Mouse (Mus musculus) c-Kit-positive CD71-positive TER-119-negative erythroid progenitor cells, embryonic 14.5 days (primary cell): ENCODE data around the gene Kcnk4.

ENCODE experiments used
- DNase-seq: peaks from one replicate; pipeline ENCODE4 v3.0.0-alpha.2; 2013; ENCODE audit warnings: low read depth

The Kcnk4 gene

DNA sequence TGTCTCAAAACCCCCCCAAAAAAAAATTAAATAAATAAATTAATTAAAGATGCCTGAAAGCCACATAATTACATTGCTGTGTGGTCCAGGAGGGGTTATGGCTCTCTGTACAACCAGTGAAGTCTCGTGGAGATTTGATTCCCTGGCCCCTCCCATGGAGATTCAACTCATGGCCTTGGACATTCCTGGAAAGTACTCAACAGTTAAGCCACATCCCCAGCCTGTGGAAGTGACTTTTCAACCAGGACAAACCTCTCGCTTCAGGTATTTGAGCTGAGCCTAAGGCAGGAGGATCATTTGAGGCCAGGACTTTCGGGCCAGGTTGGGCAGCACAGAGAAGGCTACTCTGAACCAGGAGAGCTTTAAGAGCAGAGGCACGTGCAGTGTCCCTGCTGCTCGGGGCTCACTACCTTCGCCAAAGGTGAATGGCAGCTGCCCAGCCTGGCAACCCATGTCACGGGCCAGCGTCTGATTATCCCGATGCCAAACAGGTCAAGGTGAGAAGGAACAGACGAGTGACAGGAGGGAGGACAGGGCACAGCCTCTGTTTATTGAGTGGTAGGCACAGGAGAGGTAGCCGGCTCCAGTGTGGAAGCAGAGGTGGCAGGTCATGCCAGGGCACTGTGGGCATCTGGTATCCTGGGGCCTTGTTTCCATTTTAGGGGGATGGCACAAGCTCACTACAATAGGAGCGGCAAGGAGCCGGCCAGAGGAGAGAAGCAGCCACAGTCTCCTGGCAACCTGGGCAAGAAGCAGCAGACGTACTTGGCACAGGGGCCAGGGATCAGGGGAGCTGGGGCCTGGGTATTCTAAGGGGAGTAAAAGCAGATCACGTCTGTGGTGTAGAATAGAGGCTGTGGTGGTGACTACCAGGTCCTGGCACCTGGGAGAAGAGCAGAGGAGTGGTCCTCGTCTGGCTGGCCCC lies 3.5 kb upstream of the Kcnk4 start:
- DNase-seq, result no peak

DNA sequence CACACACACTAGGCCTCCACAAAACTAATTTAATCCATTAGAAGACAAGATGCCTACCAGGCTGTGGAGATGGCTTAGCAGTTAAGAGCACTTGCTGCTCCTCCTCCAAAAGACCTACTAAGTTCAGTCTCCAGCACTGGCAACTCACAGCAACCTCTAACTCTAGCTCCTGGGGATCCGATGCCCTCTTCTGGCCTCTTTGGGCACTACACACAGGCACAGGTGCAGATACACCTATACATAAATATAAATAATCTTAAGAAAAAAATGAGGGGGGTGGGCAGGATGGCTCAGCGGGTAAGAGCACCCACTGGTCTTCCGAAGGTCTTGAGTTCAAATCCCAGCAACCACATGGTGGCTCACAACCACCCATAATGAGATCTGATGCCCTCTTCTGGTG lies 2.0 kb upstream of the Kcnk4 start:
- DNase-seq, result no peak

DNA sequence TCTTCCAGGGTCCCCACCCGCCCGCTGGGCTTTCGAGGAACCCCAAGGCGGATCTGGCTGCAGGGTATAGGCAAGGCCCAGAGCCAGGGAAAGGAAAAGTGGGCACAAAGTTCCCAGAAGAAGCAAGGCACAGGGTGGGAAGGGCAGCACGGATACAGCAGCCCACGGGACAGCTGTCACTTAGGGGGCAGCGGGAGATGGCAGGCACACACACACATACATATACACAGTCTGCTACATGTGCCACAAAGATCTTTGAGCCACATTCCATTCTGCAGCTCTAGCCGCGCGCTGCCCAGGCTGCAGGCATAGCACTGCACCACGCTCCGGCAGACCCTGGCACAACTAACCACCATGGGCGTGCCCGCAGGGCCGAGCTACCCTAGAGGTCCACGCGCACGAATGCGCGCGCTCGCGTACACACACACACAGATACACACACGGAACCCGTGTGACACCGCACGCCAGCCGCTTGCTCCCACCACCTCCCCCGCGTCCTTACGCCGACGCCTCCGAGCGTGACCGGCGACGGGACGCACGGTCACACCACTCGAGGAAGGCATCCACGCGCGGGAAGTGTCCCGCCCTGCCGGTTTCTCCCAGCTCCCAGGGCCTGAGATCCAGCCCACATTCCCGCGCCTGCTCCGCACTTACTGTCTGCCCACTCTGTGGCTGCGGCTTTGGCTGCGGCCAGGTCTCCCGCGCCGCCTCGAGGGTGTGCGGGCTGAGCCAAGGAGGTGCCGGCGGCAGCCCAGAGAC lies 700 bp downstream of the Kcnk4 start:
- DNase-seq, result no peak

DNA sequence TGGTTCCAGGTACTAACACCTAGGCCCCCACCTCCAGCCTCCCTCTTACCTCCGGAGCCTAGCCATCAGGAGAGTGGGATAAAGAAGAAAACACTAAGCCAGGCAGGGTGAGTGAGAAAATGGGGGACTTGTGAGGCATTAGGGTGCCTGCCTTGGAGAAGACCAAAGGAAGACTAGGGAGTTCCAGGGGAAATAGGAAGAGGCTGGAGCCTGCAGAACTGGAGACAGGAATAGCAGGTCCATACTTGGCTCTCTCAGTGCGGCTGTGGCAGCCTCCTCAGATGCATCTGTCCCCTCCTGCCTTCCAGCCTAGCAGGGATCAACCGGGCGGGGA lies 1.2 kb downstream of the Kcnk4 start:
- DNase-seq, result no peak

DNA sequence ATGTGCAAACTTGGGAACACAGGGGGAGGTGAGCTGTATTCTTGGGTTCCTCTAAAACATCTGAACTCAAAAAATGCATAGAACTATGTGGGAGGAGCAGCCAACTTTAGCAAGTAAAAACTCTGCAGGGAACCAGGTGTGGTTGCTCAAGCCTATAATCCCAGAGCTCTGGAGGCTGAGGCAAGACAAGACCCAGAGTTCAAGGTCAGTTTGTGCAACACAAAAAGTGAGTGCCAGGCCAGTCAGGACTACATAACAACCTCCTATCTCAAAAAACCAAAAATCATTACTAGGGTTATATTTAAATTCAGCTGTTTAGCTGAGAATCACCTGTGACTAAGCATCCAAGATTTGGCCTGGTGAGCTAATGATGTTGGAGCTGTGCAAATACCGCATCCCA lies 2.3 kb downstream of the Kcnk4 start:
- no peak for DNase-seq

DNA sequence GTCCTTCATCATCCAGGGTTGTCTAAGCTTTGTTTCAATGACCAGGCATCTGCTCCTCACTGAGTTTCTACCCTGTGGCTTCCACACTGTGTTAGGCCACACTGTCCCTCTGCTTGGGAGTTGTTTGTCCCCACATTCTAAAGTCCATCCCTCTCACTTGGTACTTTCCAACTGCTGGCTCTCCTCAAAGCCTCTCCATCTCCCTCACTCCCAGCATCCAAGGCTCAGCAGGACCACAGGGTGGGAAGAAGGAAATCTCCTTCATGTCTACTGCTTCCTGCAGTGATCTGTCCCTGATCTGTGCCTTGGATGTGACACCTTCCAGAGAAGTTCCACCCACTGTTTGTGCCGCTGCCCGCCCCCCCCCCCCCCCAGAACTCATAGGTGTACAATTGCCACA lies 3.3 kb downstream of the Kcnk4 start:
- no peak for DNase-seq

DNA sequence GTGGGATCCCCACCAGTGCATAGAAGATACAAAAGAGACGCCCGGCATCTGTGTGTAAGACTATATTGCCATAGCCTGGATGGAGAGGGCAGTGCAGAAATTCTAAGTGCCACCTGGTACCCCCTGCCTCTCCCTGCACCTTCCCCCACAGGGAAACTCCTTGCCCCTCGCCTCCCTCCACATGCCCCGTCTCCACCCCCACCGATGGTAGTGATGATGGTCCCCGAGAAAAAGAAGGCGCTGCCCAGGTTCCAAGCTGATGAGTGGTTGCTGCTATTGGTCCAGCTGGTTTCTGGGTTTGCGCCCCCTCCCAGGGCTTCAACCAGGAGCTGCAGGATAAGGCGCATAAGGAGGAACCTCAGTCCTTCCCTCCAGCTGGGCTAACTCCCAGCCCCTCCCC lies 6.2 kb downstream of the Kcnk4 start:
- no peak for DNase-seq

DNA sequence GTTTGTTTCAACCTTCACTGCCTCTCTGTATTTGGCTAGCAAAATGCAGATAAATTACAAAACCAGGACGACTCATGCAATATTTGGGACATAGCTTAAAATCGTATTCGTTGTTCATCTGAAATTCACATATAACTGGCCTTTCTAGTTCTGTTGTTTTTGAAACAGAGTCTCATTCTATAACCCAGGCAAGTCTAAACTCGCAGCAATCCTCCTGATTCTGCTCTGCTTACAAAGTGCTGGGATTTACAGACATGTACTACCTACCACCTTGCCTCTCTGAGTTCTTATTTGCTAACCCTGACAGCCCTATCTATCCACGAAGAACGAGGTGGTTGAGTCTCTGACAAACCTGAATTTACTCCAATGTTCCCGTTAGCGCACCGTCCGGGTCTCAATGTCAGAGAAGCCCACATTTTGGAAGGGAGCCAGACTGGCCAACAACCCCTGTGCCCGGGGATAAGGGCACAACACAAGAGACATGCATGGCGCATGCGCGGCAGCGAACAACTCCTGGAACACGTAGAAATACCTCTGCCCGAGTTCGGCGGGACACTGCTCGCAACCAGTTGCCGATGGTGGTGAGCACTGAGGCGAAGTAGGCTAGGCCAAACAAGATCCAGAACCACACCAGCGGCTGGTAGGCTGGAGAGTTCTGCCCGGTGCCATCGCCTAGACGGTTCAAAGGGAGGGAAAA lies 7.6 kb downstream of the Kcnk4 start:
- no peak for DNase-seq

DNA sequence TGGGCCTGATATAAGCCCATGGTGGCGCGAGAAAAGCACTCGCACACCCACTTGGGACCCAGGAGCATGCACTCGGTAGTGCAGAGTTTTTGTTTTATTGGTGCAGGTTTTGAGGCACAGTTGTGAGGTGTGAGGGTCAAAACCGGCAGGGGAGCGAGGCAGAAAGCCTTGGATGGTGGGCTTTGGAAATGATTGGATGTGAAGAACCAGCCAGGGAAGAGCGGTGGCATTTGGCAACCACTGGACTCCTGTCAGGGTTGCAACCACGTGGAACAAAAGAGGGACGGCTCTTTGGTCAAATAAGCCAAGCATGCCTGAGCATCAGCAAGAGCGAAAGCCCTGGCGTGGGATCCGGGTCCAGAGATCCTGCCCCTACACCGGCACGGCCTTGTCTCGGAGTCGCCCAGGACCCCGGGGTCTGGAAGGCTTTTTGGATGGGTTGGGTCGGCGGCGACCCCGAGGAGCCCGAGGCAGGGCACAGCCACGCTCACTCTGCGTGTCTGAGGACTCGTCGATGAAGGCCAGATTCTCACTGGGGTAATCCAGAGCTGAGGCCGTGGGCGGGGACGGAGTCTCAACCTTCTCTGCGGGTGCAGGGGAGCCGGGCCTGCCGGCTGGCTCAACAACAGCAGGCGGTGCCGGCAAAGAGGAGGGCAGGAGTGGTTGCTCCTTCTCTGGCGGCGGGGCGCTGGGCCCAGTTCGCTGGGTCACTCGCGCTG lies 8.5 kb downstream of the Kcnk4 start:
- no peak for DNase-seq

DNA sequence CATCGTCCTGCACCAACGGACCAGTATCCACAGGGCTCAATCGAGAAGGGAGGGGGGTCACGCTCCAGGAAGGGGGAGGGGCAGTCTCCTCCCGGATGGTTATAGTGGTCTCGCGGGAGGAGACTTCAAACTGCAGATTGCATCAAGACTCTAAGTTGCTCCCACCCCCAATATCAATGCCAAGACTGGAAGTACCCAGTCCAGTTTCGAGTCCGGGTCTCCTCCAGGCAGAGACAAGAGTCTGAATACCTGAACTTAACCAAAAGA lies 9.1 kb downstream of the Kcnk4 start, which contains the start of gene Catsperz:
Catsperz (minus strand) TSS at position 74 of the 267 bp plus-strand sequence.
- DNase-seq, result no peak

DNA sequence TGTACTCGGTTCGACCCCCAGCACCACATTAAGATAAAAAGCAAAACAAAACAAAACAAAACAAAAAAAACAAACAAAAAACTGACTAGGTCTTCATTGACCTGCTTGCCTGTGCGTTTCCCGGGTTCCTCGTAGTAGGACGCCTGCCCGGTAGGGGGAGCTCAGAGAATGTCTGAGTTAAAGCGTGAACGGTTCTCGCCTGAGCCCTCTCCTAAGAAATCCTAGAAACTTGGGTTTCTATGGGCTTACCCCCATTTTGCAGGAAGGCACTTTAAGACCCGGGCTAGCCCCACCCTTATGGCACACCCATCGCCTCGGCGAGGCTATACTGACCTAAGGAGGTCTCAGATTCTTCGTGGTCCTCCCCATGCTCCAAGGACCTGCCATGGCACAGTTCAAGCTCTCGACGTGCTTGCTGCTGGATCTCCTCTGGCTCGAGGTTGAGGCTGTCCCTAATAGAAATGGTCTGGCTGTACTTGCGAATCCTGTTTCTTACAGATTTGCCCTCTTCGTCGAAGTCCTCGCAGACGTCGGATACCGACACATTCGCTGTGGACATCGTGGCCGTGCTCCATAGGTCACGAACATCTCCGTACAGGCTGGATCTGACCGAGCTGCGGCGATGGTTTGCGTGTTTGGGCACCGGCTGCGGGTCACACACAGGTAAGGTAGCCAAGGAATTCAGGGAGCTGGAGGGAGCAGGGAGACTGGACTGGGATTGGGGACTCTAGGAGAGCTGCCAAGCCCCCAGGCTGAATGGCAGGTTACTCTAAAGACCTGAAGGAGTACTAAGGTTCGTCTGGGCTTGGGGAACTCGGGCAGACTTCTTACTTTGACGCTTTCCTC lies 9.6 kb downstream of the Kcnk4 start:
- peak; percentile 68 for DNase-seq

DNA sequence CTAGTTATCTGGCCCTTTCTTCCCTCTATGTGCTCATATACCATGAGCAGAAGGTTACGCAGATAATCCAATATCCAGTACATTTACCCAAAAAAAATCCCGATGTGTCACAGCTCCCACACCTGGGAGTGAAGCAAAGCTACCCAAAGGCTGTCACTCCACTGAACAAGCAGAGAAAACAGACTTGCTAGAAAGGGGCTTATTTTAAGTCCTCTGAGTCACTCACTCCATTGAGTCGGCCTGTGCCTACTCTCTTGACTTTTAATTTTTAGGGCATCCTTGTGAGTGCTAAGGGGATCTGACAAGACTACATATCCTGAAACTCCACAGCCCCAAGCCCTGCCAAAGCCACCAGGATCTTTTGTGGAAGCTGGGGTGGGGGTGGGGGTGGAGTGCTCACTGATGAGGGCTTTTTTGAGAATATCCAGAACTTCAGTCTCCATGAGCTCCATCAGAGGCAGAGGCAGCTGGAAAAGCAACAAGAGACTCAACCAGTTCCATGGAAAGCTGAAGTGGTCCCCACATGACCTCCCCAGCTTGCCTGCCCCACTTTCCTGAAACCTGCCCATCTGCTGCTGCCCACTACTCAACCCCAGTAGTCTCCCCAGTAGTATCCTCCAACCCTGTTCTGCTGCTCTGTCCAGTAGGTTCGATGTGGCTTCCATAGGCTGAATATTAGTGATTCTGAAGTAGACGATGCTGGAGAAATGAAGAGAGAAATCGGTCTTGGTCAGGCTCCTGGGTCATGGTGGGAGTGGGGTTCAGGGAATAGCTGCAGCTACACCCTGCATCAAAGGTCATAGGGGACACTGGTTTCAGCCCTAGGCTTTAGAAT lies 11.2 kb downstream of the Kcnk4 start:
- no peak for DNase-seq

DNA sequence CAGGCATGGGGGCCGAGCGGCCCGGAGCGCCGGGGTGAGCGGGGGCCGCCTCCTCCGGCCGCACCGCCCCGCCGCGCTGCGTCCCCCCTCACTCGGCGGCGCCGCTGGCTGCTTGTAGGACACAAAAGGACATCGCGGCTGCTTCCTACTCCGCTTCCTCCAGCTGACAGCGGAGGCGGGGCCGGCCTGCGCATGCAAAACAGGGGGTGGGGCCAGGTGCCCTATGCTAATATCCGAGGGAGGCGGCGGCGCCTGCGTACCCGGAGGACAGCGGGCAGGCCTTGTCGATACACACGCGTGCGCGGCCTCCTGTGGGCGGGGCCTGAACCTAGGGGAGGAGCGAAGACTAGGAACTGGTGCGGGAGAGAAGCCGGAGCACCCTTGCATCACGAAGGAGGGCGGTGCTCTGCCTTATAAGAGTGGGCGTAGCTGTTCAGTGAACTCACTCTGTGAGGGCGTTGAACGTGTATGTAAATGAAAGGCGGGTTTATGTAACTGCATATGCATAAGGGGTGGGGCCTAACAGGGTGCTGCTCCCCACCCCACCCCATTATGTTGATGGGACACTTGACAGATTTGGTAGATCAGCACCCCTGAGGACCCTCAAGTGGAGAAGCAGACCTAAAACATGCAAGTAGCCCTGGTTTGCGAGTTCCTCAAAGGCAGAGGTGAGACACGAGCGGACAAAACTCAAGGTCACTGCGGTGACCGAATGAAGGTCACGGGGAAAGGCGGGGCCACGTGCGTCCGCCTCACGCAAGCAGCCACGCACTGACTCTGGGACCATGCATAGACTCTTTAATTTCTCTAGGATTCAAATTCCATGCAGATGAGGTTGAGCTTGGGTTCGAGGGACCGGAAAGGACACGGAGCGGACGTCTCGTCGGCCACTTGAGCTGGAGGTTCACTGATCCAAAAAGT lies 12.4 kb downstream of the Kcnk4 start, which contains the start of gene Esrra:
Esrra (minus strand) TSS at position 167 of the 921 bp plus-strand sequence.
- DNase-seq, result peak; percentile 100

DNA sequence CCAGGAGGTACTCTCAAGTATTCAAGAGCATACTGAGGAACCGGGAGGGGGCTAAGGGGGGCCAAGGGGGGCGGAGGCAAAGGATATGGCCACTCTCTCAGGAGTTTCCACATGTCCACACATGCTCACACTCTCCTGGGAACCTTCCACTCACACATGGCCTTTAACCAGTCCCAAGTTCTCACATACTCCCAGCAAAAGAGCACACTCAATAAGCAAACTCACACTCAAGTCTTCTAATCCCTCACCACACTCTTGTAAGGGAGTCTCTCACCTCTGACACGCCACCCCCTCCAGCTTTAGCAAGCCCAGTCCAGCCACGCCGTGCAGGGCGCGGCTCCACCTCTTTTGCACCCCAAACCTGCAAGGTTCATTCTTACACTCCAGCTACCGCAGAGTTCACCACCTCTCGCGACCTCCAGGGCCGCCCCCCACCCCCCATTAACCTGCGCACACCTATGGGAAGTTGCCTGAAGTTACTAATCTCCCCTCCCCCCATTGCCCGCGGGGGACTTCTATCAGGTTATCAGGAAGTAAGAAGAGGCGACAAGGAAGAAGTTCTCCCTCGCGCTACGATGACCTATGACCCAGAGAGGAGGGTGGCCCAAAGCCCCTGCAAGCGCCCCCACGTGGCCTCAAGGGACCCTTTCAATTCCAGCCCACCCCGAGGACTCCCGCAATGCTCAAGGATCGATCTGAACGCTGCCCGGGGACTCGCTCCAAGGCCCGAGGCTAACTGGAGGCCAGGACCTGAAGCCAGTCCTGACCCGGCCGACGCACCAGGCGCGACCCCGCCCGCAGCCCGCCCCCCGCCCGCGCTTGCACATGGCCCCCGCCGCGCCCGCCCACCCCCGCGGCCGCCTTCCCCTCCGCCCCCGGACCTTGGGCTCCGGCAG lies 13.3 kb downstream of the Kcnk4 start:
- DNase-seq, result no peak

DNA sequence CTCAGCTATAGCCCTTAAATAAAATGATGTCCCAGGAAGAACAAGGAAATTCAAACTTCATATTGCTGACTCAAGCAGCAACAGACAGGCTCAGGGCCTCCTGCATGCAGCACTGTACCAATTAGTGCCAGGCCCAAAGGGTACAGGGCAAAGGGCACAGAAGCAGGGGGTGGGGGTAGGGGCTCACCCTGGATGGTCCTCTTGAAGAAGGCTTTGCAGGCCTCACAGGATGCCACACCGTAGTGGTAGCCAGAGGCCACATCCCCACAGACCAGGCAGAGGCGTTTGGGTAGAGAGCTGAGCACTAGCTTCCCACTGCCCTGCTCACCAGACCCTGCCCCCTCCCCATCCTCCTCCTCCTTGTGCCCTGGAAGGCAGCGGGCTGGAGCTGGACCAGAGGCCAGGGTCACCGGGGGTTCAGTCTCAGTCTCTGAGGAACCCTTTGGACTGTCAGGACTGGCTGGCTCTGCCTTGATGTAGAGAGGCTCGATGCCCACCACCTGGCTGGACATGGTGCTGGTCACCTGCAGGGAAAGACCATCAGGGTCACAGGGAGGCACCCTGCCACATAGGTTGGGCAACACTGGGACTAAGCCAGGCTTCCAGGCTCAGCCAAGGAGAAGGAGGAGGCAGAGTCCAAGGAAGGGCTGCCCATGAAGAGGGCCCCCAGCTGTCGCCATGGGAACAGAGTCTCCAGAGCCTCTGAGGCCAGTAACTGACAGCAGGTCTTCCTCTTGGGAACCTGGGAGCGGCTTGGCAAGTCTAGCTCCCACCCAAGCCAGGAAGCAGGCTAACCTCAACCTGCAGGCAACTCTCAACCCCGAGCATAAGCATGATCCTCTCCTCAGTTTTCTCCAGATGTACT lies 14.2 kb downstream of the Kcnk4 start:
- DNase-seq, result no peak

DNA sequence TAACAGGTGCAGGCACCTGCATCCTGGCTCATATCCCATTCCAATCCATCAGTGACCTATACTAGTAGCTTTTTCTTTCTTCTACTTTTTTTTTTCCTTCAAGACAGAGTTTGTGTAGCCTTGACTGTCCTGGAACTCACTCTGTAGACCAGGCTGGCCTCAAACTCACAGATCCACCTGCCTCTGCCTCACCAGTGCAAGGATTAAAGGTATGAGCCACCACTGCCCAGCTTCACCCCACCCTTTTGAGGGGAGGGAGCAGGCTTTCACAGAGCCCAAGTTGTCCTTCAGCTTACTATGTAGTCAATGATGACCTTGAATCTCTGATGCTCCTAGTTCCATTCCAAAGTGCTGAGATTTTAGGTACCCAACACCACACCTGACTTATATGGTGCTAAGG lies 14.9 kb downstream of the Kcnk4 start:
- no peak for DNase-seq

DNA sequence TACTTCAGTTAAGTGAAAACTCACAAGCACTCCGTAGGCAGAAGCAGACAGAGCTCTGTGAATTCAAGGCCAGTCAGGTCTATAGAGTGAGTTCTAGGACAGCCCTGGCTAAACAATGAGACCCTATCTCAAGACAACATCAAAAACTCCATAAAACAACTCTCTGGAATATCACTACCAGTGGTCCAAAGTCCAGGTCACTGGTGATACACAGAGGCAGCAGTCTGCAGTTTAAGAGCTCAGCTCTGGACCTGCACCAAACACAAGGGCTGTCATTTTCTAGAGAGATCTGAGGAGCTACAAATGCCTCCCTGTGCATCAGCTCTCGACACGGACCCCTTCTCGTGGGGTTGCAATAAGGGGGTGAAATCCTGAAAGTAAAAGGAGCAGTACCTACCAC lies 16.0 kb downstream of the Kcnk4 start:
- DNase-seq, result no peak
